Mouse (Mus musculus): Measurements from ENCODE around the gene Slc12a9. TPM values are rescaled to one million over a fixed set of nuclear protein-coding genes. Genes with fewer than 3 reads are reported as not detected.

Gene Slc12a9
- polyA plus RNA-seq, 1 experiment from 2014 or later, result 6.5 TPM

DNA sequence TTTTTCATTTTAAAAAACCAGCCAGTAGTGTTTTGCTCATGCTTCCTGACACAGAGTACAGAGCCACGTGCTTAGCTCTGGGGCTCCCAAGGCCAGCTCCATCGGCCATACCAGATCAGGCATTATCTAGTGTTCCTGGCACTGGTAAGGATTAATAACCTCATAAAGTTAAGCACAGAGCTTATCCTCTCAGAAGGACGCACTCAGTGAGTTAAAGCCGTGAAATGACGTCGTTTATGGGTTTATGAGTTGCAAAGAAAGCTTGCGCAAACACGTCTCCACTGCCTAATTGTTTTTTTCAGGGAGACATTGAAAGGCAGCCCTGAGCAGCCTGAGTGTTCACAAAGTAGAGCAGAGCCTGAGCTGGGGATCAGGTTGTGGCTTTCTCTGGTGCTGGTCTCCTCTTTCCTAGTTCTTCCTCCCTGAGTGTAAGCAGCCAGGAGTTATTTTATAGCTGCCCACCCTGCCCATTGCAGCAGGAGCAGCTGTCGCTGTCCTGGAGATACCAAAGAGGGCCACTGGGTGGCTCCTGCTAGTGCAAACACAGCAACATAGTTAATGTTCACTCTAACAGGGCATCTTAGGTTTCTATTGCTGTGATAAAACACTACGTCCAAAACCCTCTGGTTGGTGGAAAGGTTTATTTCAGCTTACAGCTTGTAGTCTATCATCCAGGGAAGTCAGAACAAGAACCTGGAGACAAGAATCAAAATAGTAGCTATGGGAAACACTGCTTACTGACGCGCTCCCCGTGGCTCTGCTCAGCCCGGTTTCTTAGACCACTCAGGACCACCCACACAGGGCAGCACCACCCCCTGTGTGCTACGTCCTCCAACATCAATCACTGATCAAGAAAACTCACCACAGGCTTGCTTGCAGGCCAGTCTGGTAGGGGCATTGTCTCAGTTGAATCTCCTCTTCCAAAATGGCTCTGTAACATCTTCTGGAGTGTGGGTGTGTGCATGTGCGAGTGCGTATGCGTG, 55.7 kb downstream of the Slc12a9 start:
- H3K4me3 ChIP-seq (ENCODE audit: low read depth, low read length), result no peak overlapping the region
- no peaks in the 10 kb centered on the region for H3K4me1 ChIP-seq (replicated peaks; ENCODE audit: control insufficient read depth, insufficient read depth)
- no peak for DNase-seq (ENCODE audit: low spot score)
- H3K4me2 ChIP-seq (replicated peaks; ENCODE audit: low read depth), result no peak overlapping the region
- peaks cover 2% of the 10 kb centered on the region; the same call in 1 of the 2 replicates for H3K9me3 ChIP-seq (ENCODE audit: control insufficient read depth, low read length)
- H3K36me3 ChIP-seq (ENCODE audit: control insufficient read depth, insufficient read depth, low read length), result no peaks in the 10 kb centered on the region
- WGBS, result 31% methylated on average over 18 of the region's 18 CpGs
- TF ChIP-seq CTCF (IDR thresholded peaks at IDR 0.05; ENCODE audit: low read depth) (peak; percentile 71), EP300 (optimal IDR thresholded peaks at IDR 0.05) (no peak)
- H3K27ac ChIP-seq (replicated peaks), result no peak overlapping the region
- H3K27me3 ChIP-seq (ENCODE audit: control insufficient read depth, insufficient read depth, low read length), result no peaks in the 10 kb centered on the region
- no peak overlapping the region for H3K9ac ChIP-seq (ENCODE audit: low read length)
- peak; percentile 65; the same call in 1 of the 2 replicates for ATAC-seq (ENCODE audit: low FRiP score, low TSS enrichment)

DNA sequence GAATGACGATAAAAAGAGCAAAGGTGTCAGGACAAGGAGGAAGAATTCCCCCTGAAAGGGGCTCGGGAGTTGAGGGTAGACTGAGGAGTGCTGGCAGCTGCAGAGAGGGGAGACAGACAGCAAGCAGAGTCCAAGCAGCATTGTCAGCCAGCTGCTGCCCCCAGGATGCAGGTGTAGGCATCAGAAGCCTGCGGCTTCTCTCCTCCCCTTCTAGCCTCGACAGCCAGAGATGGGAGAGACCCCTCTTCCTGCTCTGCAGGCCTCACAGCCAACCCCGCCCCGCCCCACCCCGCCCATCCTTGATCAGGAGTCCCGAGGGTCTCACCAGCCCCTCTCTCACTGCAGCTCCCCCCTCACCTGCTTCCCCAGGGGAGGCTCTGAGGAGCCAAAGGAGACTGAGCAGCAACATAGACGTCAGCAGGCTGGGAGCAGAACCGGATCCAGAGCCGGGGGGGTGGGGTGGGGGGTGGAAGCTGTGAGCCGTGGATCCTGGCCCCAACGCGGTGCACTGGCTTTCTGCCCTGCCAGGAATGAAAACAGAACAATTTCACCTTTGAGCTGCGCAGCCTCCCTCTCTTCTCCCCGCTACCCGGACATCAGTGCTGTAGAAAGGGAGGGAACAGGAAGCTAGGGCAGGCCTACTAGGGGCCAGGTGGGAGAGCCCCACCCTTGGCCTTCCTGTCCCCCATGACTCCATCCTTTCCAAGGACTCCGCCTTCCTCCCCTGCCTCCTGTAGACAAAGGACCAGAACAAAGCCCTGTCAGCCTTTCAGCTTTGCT, 65.1 kb downstream of the Slc12a9 start:
- DNase-seq (ENCODE audit: low spot score) (no peak), ATAC-seq (ENCODE audit: low FRiP score, low TSS enrichment) (peak; percentile 45; the same call in 1 of the 2 replicates)
- H3K27me3 ChIP-seq (ENCODE audit: control insufficient read depth, insufficient read depth, low read length), result no peaks in the 10 kb centered on the region
- no peak overlapping the region for H3K9ac ChIP-seq (ENCODE audit: low read length)
- no peaks in the 10 kb centered on the region for H3K4me1 ChIP-seq (replicated peaks; ENCODE audit: control insufficient read depth, insufficient read depth)
- TF ChIP-seq EP300 (optimal IDR thresholded peaks at IDR 0.05) (no peak), CTCF (IDR thresholded peaks at IDR 0.05; ENCODE audit: low read depth) (no peak)
- WGBS, result 31% methylated on average over 18 of the region's 18 CpGs
- H3K36me3 ChIP-seq (ENCODE audit: control insufficient read depth, insufficient read depth, low read length), result no peaks in the 10 kb centered on the region
- H3K27ac ChIP-seq (replicated peaks), result no peak overlapping the region
- H3K4me3 ChIP-seq (ENCODE audit: low read depth, low read length), result no peak overlapping the region
- H3K9me3 ChIP-seq (ENCODE audit: control insufficient read depth, low read length), result peaks cover 2% of the 10 kb centered on the region; the same call in 1 of the 2 replicates
- 0 out of 2 replicates have a peak overlapping the region, but pooled peaks have one; percentile 25 for H3K4me2 ChIP-seq (replicated peaks; ENCODE audit: low read depth)

DNA sequence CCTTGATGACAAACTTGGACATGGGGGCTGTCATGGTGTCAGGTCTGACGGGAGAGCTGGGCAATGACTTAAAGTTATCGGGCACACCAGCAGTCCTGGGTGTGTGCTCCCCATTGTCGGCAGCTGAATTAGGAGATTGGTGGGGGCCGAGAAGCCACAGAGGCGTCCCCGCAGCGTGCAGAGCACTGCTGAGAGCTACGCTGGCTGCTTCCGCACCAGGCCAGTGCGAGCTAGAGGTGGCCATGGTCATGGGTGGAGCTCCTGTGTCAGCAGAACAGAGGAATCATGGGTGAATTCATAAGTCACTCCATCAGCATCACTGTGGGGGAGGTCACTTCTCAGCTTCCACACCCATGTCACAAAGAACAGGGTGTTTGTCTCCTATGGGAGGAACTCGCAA, 68.6 kb downstream of the Slc12a9 start:
- H3K9ac ChIP-seq (ENCODE audit: low read length), result no peak overlapping the region
- no peak overlapping the region for H3K4me3 ChIP-seq (ENCODE audit: low read depth, low read length)
- no peaks in the 10 kb centered on the region for H3K9me3 ChIP-seq (ENCODE audit: control insufficient read depth, low read length)
- 84% methylated on average over 11 of the region's 11 CpGs for WGBS
- TF ChIP-seq CTCF (IDR thresholded peaks at IDR 0.05; ENCODE audit: low read depth), result no peak
- TF ChIP-seq EP300 (optimal IDR thresholded peaks at IDR 0.05), result no peak
- no peaks in the 10 kb centered on the region for H3K27me3 ChIP-seq (ENCODE audit: control insufficient read depth, insufficient read depth, low read length)
- H3K36me3 ChIP-seq (ENCODE audit: control insufficient read depth, insufficient read depth, low read length), result no peaks in the 10 kb centered on the region
- H3K27ac ChIP-seq (replicated peaks), result no peak overlapping the region
- H3K4me2 ChIP-seq (replicated peaks; ENCODE audit: low read depth), result no peak overlapping the region
- DNase-seq (ENCODE audit: low spot score) (no peak), ATAC-seq (ENCODE audit: low FRiP score, low TSS enrichment) (no peak)
- H3K4me1 ChIP-seq (replicated peaks; ENCODE audit: control insufficient read depth, insufficient read depth), result no peaks in the 10 kb centered on the region

Small RNA genes lying within 50 kb of the gene (microRNA-seq; reads per million reads assigned to microRNA genes)
- 1.9 reads per million for gene Mir7036
- not detected for gene Mir8116

Other genes with a start within 250 kb of the Slc12a9 start
- gene Trim56, start 217.4 kb downstream of the Slc12a9 start, polyA plus RNA-seq (2015; fragmentation: Nextera tagmentation; extraction: Ambion mirVana), result 4.4 and 4.5 TPM in 2 replicates
- 0.68 and 0.75 TPM in 2 replicates for gene Muc3, start 184.3 kb downstream of the Slc12a9 start, polyA plus RNA-seq (2015; fragmentation: Nextera tagmentation; extraction: Ambion mirVana)
- 0.05 and 0.10 TPM in 2 replicates for gene Muc3a, start 121.2 kb downstream of the Slc12a9 start, polyA plus RNA-seq (2015; fragmentation: Nextera tagmentation; extraction: Ambion mirVana)
- 10.0 and 12.2 TPM in 2 replicates for gene Ache, start 46.1 kb downstream of the Slc12a9 start, polyA plus RNA-seq (2015; fragmentation: Nextera tagmentation; extraction: Ambion mirVana)
- 11.0 and 11.4 TPM in 2 replicates for gene Ufsp1, start 39.0 kb downstream of the Slc12a9 start, polyA plus RNA-seq (2015; fragmentation: Nextera tagmentation; extraction: Ambion mirVana)
- 29.3 and 31.6 TPM in 2 replicates for gene Srrt, start 25.9 kb downstream of the Slc12a9 start, polyA plus RNA-seq (2015; fragmentation: Nextera tagmentation; extraction: Ambion mirVana)
- 46.4 and 47.9 TPM in 2 replicates for gene Trip6, start 19.2 kb downstream of the Slc12a9 start, polyA plus RNA-seq (2015; fragmentation: Nextera tagmentation; extraction: Ambion mirVana)
- gene Ephb4, start 16.5 kb upstream of the Slc12a9 start, polyA plus RNA-seq (2015; fragmentation: Nextera tagmentation; extraction: Ambion mirVana), result 12.1 and 13.9 TPM in 2 replicates
- gene Zan, start 143.5 kb upstream of the Slc12a9 start, polyA plus RNA-seq (2015; fragmentation: Nextera tagmentation; extraction: Ambion mirVana), result 0.79 and 0.96 TPM in 2 replicates
- gene Pop7, start 168.9 kb upstream of the Slc12a9 start, polyA plus RNA-seq (2015; fragmentation: Nextera tagmentation; extraction: Ambion mirVana), result 37.9 and 39.9 TPM in 2 replicates
- gene Gigyf1, start 185.0 kb upstream of the Slc12a9 start, polyA plus RNA-seq (2015; fragmentation: Nextera tagmentation; extraction: Ambion mirVana), result 5.2 and 6.0 TPM in 2 replicates
- gene Epo, start 199.6 kb upstream of the Slc12a9 start, polyA plus RNA-seq (2015; fragmentation: Nextera tagmentation; extraction: Ambion mirVana), result not detected in 2 replicates
- gene Gnb2, start 199.9 kb upstream of the Slc12a9 start, polyA plus RNA-seq (2015; fragmentation: Nextera tagmentation; extraction: Ambion mirVana), result 345 and 374 TPM in 2 replicates
- 2.3 and 2.7 TPM in 2 replicates for gene Actl6b, start 219.9 kb upstream of the Slc12a9 start, polyA plus RNA-seq (2015; fragmentation: Nextera tagmentation; extraction: Ambion mirVana)
- 1.2 and 1.3 TPM in 2 replicates for gene Tfr2, start 236.2 kb upstream of the Slc12a9 start, polyA plus RNA-seq (2015; fragmentation: Nextera tagmentation; extraction: Ambion mirVana)

Data from stomach, postnatal 0 days (tissue).